Mouse (Mus musculus) kidney, adult 2 months (tissue): Measurements from ENCODE around the gene Ilkap.

Experiments
- CTCF ChIP-seq: fragments of 200-500 bp; conservative IDR thresholded peaks from 2 replicates; pipeline ENCODE4 v1.5.1; 2011; ENCODE audit warnings: low read depth, mild to moderate bottlenecking, control low read depth, low read length, moderate library complexity, mixed read lengths; ENCODE audit not compliant: insufficient read depth, insufficient read length
- POLR2A ChIP-seq: fragments of 200-500 bp; IDR thresholded peaks from one replicate; pipeline ENCODE4 v1.6.1; 2011; ENCODE audit warnings: low read depth, low read length, control low read depth

DNA sequence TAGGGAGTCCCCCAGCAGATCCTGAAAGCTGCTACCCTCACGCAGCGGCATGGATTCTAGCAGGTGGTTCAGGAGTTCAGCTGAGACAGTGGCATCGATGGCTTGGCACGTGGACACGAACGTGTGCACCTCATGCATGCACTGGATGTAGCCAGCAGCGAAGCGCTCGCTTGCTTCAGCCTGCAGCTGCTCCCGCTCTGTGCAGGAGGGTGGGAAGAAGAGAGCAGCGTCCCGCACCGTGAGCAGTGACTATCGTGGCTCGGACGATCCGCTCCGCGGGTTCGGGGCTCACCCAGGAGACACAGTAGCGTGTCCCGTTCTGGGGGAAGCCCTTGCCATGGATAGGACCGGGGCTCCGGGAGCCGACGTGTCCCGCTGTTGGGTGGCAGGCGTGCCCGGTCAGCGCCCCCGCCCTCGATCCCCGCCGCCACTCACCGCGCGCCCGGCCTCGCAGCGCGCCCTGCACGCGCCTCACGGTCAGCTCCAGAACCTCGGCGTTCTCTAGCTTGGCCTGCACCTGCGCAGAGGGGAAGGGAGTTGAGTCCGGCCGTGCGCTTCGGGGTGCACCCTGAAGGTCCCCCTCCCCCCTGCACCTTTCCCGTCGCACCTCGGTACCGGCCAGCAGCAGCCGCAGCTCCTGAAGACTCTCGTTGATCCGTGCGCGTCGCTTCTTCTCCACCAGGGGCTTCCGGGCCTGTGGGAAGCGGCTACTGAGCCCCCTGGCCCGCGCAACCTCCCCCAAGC lies 13.8 kb upstream of the Ilkap start:
- TF ChIP-seq CTCF (no peak), POLR2A (no peak)
